Mouse (Mus musculus) mesoderm, embryonic 11.5 days (tissue): ENCODE results near the gene Thrsp.

Experiments used
- DNase-seq: peaks from one replicate; pipeline ENCODE4 v3.0.0-alpha.2; 2012; ENCODE audit warnings: low read depth, low spot score

The Thrsp gene

GRCm38 (mm10) chr7:97379304-97379703 lies 38.2 kb downstream of the Thrsp start:
- no peak for DNase-seq

- no peak for DNase-seq
These were observed 41.6 kb downstream of the Thrsp start for GRCm38 (mm10) chr7:97375906-97376305.

- DNase-seq: no peak
These were observed 42.4 kb downstream of the Thrsp start for GRCm38 (mm10) chr7:97375101-97375500.

DNA sequence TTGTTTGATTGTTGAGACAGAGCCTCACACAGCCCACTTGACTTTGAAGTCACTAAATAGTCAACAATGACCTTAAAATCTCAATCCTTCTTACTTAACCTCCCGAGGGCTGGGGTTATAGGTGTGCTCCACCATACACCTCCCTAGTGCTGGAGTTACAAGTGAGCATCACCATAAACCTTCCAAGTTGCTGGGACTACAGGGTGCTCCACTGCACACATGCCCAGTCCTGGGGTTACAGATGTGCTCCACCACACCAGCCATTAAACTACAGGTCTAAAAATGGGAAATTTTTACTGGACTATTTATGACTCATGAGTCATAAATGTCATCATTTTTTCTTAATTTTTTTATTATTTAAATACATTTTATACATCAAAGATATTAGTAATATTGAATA lies 51.6 kb downstream of the Thrsp start:
- DNase-seq: no peak
